Mouse (Mus musculus) CD4-positive, CD25-positive, alpha-beta regulatory T cell, adult 4 months (primary cell): ENCODE results near the gene Hmcn1. TPM values are rescaled to one million over a fixed set of nuclear protein-coding genes. Genes with fewer than 3 reads are reported as not detected.

Experiments used
- polyA plus RNA-seq, 2 experiments: library from polyadenylated mRNA; unstranded; fragments of 100-300 nt; shearing (Covaris generic); gene quantifications; one replicate each; pipeline ENCODE4 v1.2.1; 2017

Gene Hmcn1
- polyA plus RNA-seq, 2 experiments from 2014 or later: not detected

Other genes with a start within 250 kb of the Hmcn1 start
- not detected for gene Gm47985, start 189.1 kb upstream of the Hmcn1 start, polyA plus RNA-seq
- gene Gm8947, start 198.9 kb upstream of the Hmcn1 start, polyA plus RNA-seq: not detected
- gene Gm47995, start 205.0 kb upstream of the Hmcn1 start, polyA plus RNA-seq: not detected
- gene 3110040M04Rik, start 210.7 kb upstream of the Hmcn1 start, polyA plus RNA-seq: not detected
- not detected for gene Gm47996, start 216.7 kb upstream of the Hmcn1 start, polyA plus RNA-seq